Mouse (Mus musculus) midbrain, embryonic 10.5 days (tissue): ENCODE results near the gene Slc9a9. TPM values are rescaled to one million over a fixed set of nuclear protein-coding genes. Genes with fewer than 3 reads are reported as not detected.
"Not testable (repeated sequence)": the region's sequence is repeated elsewhere in the genome, so short reads cannot be mapped to it uniquely, and the experiment has no call there.

ENCODE experiments used
- DNase-seq: peaks from one replicate; pipeline ENCODE4 v3.0.0-alpha.2; 2017; ENCODE audit warnings: low spot score
- H3K27ac ChIP-seq: fragments of 300-500 bp; sonication (generic); replicated peaks from 2 replicates; pipeline ENCODE4 v1.5.1; 2016; ENCODE audit warnings: mild to moderate bottlenecking
- H3K27me3 ChIP-seq: fragments of 300-500 bp; sonication (generic); 2 replicates; pipeline ENCODE4 v1.6.1; 2016; ENCODE audit warnings: low read depth, mild to moderate bottlenecking; ENCODE audit not compliant: poor library complexity, severe bottlenecking
- H3K36me3 ChIP-seq: fragments of 300-500 bp; sonication (generic); 2 replicates; pipeline ENCODE4 v1.6.1; 2016; ENCODE audit warnings: mild to moderate bottlenecking, moderate library complexity
- H3K4me1 ChIP-seq: fragments of 300-500 bp; sonication (generic); 2 replicates; pipeline ENCODE4 v1.6.1; 2016
- H3K4me3 ChIP-seq: fragments of 300-500 bp; sonication (generic); 2 replicates; pipeline ENCODE4 v1.5.1; 2016; ENCODE audit warnings: mild to moderate bottlenecking, moderate library complexity
- H3K9me3 ChIP-seq: fragments of 300-500 bp; sonication (generic); replicated peaks from 2 replicates; pipeline ENCODE4 v1.6.1; 2016; ENCODE audit warnings: mild to moderate bottlenecking
- WGBS: fragments of 180-500 bp; shearing (Covaris S2); methylation state at CpG from one replicate; pipeline ENCODE4 v1.1.7; 2016; 5-methylcytosine and 5-hydroxymethylcytosine counted together
- polyA plus RNA-seq: library from polyadenylated mRNA; unstranded; fragments of >200 nt; fragmentation: Nextera tagmentation; extraction: Ambion mirVana; gene quantifications from 2 replicates; pipeline ENCODE4 v1.2.1, GENCODE M21; 2016

Slc9a9 gene
- 1.9 and 2.3 TPM in 2 replicates for polyA plus RNA-seq

DNA sequence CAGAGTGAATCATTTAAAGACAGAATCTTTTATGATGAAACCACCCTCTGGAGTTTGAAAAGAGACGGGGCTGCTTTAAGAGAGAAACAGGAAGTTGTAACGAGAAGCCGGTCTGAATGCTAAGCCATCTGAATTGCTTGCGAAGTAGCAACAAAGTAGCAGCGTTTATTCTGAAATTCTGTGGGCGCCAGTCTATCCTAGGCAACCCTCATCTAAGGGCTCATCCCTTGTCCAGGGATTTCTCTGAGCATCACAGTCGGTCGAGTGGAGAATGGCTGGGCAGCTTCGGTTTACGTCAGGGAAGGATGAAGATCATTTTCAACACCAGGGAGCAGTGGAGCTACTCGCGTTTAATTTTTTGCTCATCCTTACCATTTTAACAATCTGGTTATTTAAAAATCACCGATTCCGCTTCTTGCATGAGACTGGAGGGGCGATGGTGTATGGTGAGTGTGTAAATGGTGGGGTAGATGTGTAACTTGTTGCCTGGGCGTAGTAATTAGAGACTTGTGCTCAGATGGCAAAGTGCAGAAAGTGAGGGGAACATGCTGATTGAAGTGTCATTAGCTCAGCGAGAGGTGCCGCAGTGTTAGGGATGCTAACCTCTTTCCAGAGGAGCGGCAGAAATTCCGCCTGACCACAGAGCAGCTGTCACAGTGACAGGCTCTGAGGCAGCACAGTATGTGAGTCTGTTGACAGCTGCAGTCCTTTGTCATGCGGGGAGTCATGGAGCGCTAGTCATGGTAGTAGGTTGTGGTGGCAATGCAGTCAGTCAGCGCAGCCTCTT, at the start of gene Slc9a9:
TSS of gene Slc9a9 (plus strand) at position 119 of the 787 bp plus-strand sequence.
- 4% methylated on average over 23 of the region's 23 CpGs for WGBS
- H3K36me3 ChIP-seq, result no peaks in the 10 kb centered on the region
- DNase-seq, result peak; percentile 54
- peaks cover 4% of the 10 kb centered on the region; the same call in 1 of the 2 replicates for H3K27me3 ChIP-seq
- peaks cover 18% of the 10 kb centered on the region for H3K4me1 ChIP-seq
- H3K27ac ChIP-seq, result peak within 1 kb of the TSS; percentile 52
- peak within 1 kb of the TSS; percentile 55 for H3K4me3 ChIP-seq
- no peaks in the 10 kb centered on the region for H3K9me3 ChIP-seq

DNA sequence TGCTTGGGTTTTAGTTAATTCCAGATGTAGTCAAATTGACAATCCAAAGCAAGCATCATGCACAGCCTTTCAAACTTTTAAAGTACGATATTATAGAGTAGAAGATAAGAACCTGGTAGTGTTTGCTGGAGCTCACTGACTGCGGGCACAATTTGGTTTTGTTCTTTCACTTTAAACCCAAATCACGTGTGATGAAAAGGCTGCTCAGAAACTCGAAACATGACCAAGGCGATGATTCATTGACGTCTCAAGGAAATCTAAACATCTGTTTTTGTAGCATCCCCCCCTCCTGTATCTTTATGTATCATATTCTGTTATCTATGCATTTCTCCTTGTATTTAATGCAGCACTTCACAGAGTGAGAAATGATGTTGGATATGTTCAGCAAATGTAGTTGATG, 49.4 kb upstream of the Slc9a9 start:
- WGBS, result 92% methylated on average over 6 of the region's 6 CpGs
- no peak for DNase-seq
- no peaks in the 10 kb centered on the region for H3K4me1 ChIP-seq

DNA sequence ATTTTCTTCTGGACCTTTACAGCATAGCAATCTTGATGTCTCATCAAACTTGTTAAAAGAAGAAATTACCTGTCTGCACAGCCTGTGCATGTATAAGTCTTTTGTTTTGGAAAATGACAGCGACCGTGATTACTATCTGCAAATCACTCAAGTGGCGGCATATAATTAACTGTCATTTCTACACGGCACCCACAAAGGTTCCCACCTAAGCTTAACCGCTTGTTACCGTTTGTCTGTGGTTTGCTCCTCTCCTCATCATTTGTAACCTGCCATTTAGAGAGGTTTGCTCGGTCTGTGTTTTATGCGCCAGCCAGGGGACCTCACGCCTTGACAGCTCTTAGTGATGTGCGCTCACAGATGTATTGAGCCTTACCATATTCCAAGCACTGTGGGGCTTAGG, 48.9 kb upstream of the Slc9a9 start:
- Histone ChIP-seq H3K4me1 (no peaks in the 10 kb centered on the region), H3K27me3 (no peaks in the 10 kb centered on the region), H3K4me3 (no peak overlapping the region), H3K9me3 (no peaks in the 10 kb centered on the region), H3K36me3 (no peaks in the 10 kb centered on the region), H3K27ac (no peak overlapping the region)
- 93% methylated on average over 10 of the region's 10 CpGs for WGBS
- DNase-seq, result no peak

More for the DNA sequence above, 49.4 kb upstream of the Slc9a9 start:
- H3K36me3 ChIP-seq, result no peaks in the 10 kb centered on the region
- H3K27me3 ChIP-seq, result no peaks in the 10 kb centered on the region
- no peak overlapping the region for H3K4me3 ChIP-seq
- no peak overlapping the region for H3K27ac ChIP-seq
- no peaks in the 10 kb centered on the region for H3K9me3 ChIP-seq

GRCm38 (mm10) chr9:94621902-94622301, 47.8 kb upstream of the Slc9a9 start:
- Histone ChIP-seq H3K36me3 (no peaks in the 10 kb centered on the region), H3K4me3 (no peak overlapping the region), H3K27ac (no peak overlapping the region), H3K4me1 (no peaks in the 10 kb centered on the region), H3K9me3 (no peaks in the 10 kb centered on the region), H3K27me3 (no peaks in the 10 kb centered on the region)
- WGBS, result 88% methylated on average over 2 of the region's 2 CpGs
- no peak for DNase-seq

- DNase-seq, result no peak
- Histone ChIP-seq H3K9me3 (no peaks in the 10 kb centered on the region), H3K27ac (no peak overlapping the region), H3K4me1 (no peaks in the 10 kb centered on the region), H3K4me3 (no peak overlapping the region), H3K36me3 (no peaks in the 10 kb centered on the region), H3K27me3 (no peaks in the 10 kb centered on the region)
- 86% methylated on average over 3 of the region's 3 CpGs for WGBS
These were observed 43.0 kb upstream of the Slc9a9 start for GRCm38 (mm10) chr9:94626737-94627136.

- Histone ChIP-seq H3K36me3 (no peaks in the 10 kb centered on the region), H3K9me3 (no peaks in the 10 kb centered on the region), H3K27me3 (no peaks in the 10 kb centered on the region), H3K4me3 (no peak overlapping the region), H3K27ac (no peak overlapping the region), H3K4me1 (no peaks in the 10 kb centered on the region)
- WGBS, result 91% methylated on average over 3 of the region's 3 CpGs
- DNase-seq, result no peak
These were observed 40.8 kb upstream of the Slc9a9 start for GRCm38 (mm10) chr9:94628948-94629347.

DNA sequence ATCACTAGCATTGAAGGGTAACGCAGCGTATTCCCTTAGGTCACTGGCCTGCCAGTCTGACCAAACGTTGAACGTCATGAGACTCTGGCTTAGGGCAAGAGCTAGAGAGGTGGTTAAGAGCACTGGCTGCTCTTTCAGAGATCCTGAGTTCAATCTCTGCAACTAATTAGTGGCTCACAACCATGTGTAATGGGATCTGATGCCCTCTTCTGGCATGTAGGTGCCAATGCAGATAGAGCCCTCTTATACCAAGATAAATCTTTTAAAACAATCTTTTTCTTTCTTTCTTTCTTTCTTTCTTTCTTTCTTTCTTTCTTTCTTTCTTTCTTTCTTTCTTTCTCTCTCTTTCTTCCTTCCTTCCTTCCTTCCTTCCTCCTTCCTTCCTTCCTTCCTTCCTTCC, 35.4 kb upstream of the Slc9a9 start:
- not testable (repeated sequence) for H3K9me3 ChIP-seq, H3K27me3 ChIP-seq, H3K27ac ChIP-seq, H3K4me3 ChIP-seq, H3K36me3 ChIP-seq, DNase-seq, H3K4me1 ChIP-seq
- WGBS, result 93% methylated on average over 4 of the region's 4 CpGs

DNA sequence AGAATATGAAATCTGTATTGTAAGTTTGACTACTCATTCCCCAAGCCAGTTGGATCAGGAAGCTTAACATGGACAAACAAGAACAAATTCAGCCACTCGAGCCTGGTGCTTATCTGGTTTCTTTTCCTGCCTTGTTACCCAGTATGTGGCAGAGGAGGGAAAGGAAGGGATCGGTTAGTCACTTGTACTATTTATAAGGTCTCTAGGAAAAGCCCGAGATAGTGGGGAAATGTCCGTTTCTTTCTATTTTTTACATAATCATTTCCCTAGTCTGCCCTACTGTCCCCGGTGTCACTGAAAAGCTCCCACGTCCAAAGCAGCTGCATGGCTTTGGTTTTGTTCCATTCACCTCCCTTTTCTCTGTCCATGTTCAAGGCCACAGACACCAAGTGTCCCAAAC, 24.1 kb upstream of the Slc9a9 start:
- H3K36me3 ChIP-seq, result no peaks in the 10 kb centered on the region
- no peak overlapping the region for H3K27ac ChIP-seq
- 86% methylated on average over 6 of the region's 6 CpGs for WGBS
- no peaks in the 10 kb centered on the region for H3K9me3 ChIP-seq
- no peak for DNase-seq
- no peaks in the 10 kb centered on the region for H3K27me3 ChIP-seq
- no peaks in the 10 kb centered on the region for H3K4me1 ChIP-seq
- H3K4me3 ChIP-seq, result no peak overlapping the region

DNA sequence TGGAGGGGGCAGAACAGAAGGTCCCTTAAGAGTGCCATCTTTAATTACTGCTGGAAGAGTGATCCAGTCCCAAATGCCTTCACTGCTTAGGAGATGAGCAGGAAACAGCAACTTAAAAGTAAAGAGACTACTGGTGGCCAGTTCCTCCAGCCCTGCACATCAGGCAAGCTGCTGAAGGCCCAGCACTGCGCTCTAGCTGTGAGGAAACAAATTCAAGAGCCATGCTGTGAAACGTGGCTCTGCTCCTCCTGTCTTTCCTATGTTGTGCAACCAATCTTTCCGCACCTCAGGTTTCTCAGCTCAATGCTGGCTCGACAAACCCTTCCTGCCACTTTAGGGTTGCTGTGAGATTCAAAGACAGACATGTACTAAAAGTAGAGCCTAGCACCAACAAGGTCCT, 22.3 kb upstream of the Slc9a9 start:
- no peak for DNase-seq
- Histone ChIP-seq H3K36me3 (no peaks in the 10 kb centered on the region), H3K4me1 (no peaks in the 10 kb centered on the region), H3K27me3 (no peaks in the 10 kb centered on the region), H3K9me3 (no peaks in the 10 kb centered on the region), H3K4me3 (no peak overlapping the region), H3K27ac (no peak overlapping the region)
- 73% methylated on average over 4 of the region's 4 CpGs for WGBS

- H3K36me3 ChIP-seq, result no peaks in the 10 kb centered on the region
- no peaks in the 10 kb centered on the region for H3K4me1 ChIP-seq
- no peak for DNase-seq
- no peaks in the 10 kb centered on the region for H3K27me3 ChIP-seq
- 95% methylated on average over 1 of the region's 1 CpGs for WGBS
- H3K27ac ChIP-seq, result no peak overlapping the region
- no peaks in the 10 kb centered on the region for H3K9me3 ChIP-seq
- H3K4me3 ChIP-seq, result no peak overlapping the region
These were observed 19.7 kb upstream of the Slc9a9 start for GRCm38 (mm10) chr9:94649991-94650390.

DNA sequence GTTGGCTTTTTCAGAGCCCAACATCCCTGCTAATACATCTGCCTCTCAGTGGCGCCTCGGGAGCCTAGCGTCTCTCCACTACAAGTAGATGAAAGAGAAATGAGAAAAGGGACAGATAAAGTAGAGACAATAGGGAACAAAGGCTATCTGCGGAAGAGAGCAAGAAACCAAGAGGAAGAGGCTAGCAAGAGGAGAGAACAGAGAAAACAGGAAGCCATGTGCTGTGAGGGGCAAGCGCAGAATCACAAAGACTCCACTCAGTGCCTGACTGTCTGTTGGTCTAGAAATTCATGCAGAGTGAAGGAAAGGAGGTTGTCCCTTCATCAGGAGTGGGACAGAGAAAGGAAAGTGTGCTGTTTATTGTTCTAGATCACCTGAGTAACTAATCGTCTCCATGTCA, 16.5 kb upstream of the Slc9a9 start:
- H3K4me3 ChIP-seq, result no peak overlapping the region
- H3K4me1 ChIP-seq, result no peaks in the 10 kb centered on the region
- WGBS, result 84% methylated on average over 6 of the region's 6 CpGs
- no peak for DNase-seq
- H3K27ac ChIP-seq, result no peak overlapping the region
- H3K9me3 ChIP-seq, result no peaks in the 10 kb centered on the region
- no peaks in the 10 kb centered on the region for H3K36me3 ChIP-seq
- no peaks in the 10 kb centered on the region for H3K27me3 ChIP-seq

- no peak for DNase-seq
- H3K27me3 ChIP-seq, result no peaks in the 10 kb centered on the region
- 85% methylated on average over 2 of the region's 2 CpGs for WGBS
- no peak overlapping the region for H3K27ac ChIP-seq
- no peaks in the 10 kb centered on the region for H3K36me3 ChIP-seq
- no peaks in the 10 kb centered on the region for H3K4me1 ChIP-seq
- no peaks in the 10 kb centered on the region for H3K9me3 ChIP-seq
- H3K4me3 ChIP-seq, result no peak overlapping the region
These were observed 15.9 kb upstream of the Slc9a9 start for GRCm38 (mm10) chr9:94653827-94654226.

DNA sequence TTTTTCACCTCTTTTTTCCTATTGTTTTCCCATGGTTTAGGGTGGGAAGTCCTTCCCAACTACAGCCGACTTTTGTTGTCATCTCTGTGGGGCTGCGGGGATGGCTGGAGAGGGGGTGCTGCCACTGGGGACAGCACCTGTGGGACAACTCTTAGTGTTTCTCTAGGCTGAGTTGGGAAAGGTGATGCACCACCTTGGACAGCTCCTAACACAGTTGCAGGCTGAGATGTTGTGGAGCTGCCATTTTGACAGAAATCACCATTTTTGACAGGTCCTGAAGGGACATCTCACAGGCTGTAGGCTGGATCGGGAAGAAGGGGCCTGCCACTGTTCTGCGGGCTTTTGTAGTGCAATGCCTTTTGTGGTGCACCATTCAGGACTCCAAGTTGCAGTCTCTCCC, 13.4 kb upstream of the Slc9a9 start:
- no peak for DNase-seq
- WGBS, result 89% methylated on average over 4 of the region's 4 CpGs

More for the DNA sequence above, 13.4 kb upstream of the Slc9a9 start:
- Histone ChIP-seq H3K4me1 (peaks cover 1% of the 10 kb centered on the region; the same call in 1 of the 2 replicates), H3K4me3 (no peak overlapping the region), H3K27me3 (no peaks in the 10 kb centered on the region), H3K27ac (no peak overlapping the region), H3K9me3 (no peaks in the 10 kb centered on the region), H3K36me3 (no peaks in the 10 kb centered on the region)
